Mouse (Mus musculus) adrenal gland, postnatal 4 days (tissue): ENCODE data around the gene Rab5c. TPM values are rescaled to one million over a fixed set of nuclear protein-coding genes. Genes with fewer than 3 reads are reported as not detected.
A peak's percentile ranks its signal among the peaks of the same experiment; 100 is the strongest.

Experiments
- DNase-seq, 2 experiments: peaks; one replicate each; pipeline ENCODE4 v3.0.0; 2021 to 2022; ENCODE audit warnings: low spot score in 2 of 2, mixed read lengths in 2 of 2
- total RNA-seq, 2 experiments: library from RNA; stranded (reverse); gene quantifications; 2 replicates each; pipeline ENCODE4 v1.2.3; 2021

The Rab5c gene
- total RNA-seq, 2 experiments from 2014 or later, result 171 to 182 TPM

DNA sequence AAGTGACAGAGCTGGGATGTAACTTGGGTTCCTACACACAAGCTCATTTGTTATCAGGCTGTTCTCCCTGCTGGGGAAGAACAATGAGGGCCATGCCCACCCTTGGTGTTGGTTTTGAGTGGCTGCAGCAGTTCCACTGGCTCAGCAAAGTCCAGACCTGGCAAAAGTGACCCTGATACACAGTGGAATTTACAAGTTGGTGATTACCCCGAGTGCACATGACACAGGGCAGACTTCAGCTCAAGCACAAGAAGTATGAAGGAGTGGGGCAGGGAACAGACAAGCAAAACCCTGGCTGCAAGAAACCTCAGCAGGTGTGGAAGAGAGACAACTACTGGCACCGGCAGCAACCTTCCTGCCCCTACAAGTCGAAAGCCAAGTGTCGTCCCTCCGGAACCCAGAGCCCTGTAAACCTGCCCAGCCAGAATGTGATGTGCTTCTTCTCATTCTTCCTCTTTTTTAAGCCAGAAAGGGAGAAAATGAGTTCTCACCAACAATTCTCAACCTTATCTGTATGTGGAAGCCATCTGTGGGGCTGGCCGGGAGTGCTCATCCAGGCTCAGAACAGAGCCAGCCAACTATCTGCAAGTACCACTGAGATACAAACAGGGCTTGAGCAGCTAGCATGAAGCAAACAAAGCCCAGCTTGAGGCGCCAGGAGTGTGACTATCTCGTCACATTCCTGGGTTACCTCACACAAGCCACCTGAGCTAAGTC lies 16.1 kb downstream of the Rab5c start:
- no peak for DNase-seq

GRCm38 (mm10) chr11:100721254-100721653 lies 16.8 kb downstream of the Rab5c start:
- no peak for DNase-seq

- DNase-seq, result no peak
Observed at GRCm38 (mm10) chr11:100720345-100720744, 17.7 kb downstream of the Rab5c start.

GRCm38 (mm10) chr11:100719893-100720292 lies 18.1 kb downstream of the Rab5c start:
- no peak for DNase-seq

DNA sequence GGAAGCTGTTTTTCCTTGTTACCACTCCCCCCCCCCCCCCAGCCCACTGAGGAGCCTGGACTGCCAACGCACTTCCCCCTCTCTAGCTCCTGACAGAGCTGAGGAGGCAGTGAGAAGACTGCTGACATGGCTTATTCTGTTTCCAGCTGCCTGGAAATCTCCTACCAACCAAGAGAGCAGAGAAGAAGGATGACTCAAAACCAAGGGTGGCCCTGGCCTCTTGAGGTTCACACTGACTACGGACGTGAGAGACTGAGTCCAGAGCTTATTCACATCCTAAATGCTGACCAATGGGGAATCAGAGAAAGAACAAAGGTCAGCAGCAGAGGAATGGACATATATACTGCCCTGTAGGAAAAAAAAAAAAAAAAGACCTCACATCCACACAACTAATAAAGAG lies 18.7 kb downstream of the Rab5c start:
- DNase-seq, result no peak

- no peak for DNase-seq
Observed at GRCm38 (mm10) chr11:100718866-100719265, 19.1 kb downstream of the Rab5c start.

- no peak for DNase-seq
Observed at GRCm38 (mm10) chr11:100718462-100718861, 19.6 kb downstream of the Rab5c start.

DNA sequence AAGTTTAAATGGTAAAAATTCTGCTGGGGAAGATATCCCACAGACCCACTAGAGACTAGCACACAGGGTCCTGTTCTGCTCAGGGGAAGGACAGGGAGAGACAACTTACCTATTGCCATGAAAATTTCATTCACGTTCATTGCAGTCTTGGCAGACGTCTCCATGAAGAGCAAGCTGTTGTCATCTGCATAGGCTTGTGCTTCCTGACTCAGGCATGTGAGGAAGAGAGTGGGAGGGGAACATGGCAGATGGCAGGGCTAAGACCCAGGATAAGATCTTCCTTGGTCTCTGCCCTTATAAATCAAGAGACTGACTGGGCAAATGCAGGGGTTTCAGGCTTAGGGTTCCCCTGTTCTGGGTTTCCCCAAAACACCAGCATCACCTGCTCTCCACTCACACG lies 21.4 kb downstream of the Rab5c start:
- no peak for DNase-seq

GRCm38 (mm10) chr11:100714948-100715347 lies 23.1 kb downstream of the Rab5c start:
- no peak for DNase-seq

DNA sequence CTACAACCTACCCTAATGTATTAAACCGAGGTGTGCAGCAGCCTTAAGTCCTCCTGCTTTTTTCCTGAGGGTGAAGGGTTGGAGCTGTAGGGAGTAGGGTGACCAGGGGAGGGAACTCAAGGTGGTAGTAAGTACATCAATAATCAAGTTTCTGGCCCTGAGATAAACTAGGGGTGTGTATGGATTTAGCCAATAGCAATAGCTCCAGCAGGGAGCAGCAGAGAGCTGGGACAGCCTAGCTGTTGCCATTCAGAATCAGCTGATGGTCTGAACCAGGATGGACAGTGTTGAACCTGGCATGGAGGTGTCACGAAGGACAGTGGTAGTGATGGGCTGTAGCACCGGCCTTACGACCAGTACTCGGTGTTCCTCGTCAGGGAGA lies 23.5 kb downstream of the Rab5c start:
- DNase-seq, result peak in 1 of 2 experiments; percentile 62

GRCm38 (mm10) chr11:100713735-100714533 lies 24.1 kb downstream of the Rab5c start, which contains the start of gene Hspb9:
TSS of gene Hspb9 (plus strand) at chr11:100713850.
- DNase-seq, result peak in 1 of 2 experiments; percentile 52

DNA sequence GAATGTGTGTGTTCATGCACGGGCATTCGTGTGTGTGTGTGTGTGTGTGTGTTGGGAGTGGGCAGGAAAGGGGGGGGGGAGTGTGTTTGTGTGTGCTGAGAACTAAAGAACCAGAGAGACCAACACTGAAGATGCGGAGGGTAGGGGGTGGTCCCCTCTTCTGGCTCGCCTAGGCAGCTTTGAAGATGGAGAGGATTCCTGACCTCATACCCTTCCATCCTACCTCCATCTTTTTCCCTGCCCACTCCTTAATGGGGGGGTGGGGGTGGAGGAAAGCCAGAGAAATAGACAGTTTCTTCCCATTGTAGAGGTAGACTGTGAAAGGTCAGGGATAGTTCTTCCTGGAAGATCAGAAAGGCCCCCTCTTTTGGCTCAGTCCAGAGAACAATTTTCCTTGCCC lies 24.8 kb downstream of the Rab5c start:
- DNase-seq, result no peak

DNA sequence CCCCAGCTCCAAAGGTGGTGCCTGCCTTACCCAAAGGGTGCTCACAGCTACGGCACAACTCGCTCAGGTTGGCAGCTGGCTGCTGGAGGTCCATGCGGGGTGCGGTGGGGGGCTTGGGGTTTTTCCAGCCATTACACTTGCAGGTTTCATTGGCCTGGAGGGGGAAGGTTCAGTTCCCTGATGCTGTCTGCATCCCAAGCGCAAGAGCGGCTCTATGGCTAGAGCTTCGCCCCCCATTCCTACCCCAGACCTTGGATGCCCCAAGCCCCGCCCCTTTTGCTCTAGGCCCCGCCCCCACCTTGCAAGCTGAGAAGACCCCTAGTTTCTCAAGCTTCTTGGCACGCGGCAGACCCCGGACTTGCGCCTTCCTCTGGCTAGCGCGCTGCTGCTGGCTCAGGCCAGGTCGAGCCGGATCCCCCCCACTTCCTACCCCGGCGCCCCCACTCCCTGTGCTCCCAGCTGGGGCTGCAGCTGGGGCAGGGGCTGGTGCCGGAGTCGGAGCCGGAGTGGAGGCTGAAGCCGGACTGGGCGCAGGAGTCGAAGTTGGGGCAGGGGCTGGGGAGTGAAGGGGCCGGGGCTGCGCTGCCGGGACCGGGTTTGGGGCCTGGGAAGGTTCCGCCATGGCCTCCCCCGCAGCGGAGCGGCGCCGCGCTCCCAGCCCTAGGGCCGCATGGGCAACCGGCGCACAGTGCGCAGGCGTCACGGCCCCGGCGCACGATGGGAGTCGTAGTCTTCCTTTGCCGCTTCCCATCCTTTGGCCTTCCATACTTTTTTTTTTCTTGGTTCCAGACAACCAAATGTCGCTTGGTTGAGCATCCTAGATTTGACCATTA lies 26.0 kb downstream of the Rab5c start, which contains the start of gene Kat2a:
Gene Kat2a, minus strand, starts transcription at position 683 of the 833 bp plus-strand sequence.
- peak; percentile 61 to 67 for DNase-seq

GRCm38 (mm10) chr11:100710977-100711376 lies 27.0 kb downstream of the Rab5c start:
- no peak for DNase-seq

DNA sequence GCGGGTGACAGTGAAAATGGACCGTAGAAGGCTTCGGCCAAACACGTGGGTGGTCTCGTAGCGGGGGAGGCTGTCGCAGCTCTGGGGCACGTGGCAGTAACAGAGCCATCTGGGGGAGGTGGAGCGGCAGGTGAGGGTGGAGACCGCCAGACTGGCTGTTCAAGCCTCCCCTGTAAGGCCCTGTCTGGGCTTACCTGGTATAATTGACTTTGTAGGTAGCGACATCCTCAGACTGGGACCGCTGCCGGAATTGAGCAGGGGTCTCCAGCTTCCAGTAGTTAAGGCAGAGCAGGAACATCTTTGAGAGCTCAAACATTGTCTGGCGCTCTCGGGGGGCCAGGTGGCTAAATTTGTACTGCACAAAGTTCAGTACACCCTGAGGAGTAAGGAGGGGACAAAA lies 27.5 kb downstream of the Rab5c start:
- DNase-seq, result no peak

- DNase-seq, result no peak
Observed at GRCm38 (mm10) chr11:100709201-100709810, 28.7 kb downstream of the Rab5c start.

- DNase-seq, result no peak
Observed at GRCm38 (mm10) chr11:100705095-100705747, 32.8 kb downstream of the Rab5c start.

- no peak for DNase-seq
Observed at GRCm38 (mm10) chr11:100703851-100704531, 34.0 kb downstream of the Rab5c start, which contains the start of gene Dhx58. TSS of gene Dhx58 (minus strand) at chr11:100704271.

- no peak for DNase-seq
Observed at GRCm38 (mm10) chr11:100703366-100703765, 34.6 kb downstream of the Rab5c start.

- no peak for DNase-seq
Observed at GRCm38 (mm10) chr11:100702906-100703305, 35.1 kb downstream of the Rab5c start.
